Mouse (Mus musculus): Measurements from ENCODE around the gene Cfap97d2. TPM values are rescaled to one million over a fixed set of nuclear protein-coding genes. Genes with fewer than 3 reads are reported as not detected.

The Cfap97d2 gene
- total RNA-seq, 2 experiments from 2014 or later: not detected

DNA sequence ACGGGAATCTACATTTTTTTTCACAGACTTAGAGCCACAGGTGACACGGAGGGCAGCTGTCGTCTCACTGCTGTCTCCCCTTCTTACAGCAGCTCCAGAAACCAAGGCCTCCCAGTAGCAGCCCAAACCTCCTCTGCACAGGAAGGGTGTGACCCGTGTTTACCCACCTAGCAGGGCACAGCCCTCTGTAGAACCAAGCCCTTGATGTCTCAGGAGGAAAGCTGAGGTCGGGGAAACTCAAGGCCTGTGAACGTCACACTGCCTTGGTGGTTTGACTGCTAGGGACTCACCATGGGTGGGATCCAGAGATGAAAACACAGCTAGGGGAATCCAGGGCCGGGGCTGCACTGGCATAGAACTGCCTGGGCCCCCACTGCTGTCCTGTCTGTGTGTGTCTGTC lies 19.3 kb upstream of the Cfap97d2 start:
- DNase-seq (ENCODE audit: low spot score in 2 of 2): no peak

DNA sequence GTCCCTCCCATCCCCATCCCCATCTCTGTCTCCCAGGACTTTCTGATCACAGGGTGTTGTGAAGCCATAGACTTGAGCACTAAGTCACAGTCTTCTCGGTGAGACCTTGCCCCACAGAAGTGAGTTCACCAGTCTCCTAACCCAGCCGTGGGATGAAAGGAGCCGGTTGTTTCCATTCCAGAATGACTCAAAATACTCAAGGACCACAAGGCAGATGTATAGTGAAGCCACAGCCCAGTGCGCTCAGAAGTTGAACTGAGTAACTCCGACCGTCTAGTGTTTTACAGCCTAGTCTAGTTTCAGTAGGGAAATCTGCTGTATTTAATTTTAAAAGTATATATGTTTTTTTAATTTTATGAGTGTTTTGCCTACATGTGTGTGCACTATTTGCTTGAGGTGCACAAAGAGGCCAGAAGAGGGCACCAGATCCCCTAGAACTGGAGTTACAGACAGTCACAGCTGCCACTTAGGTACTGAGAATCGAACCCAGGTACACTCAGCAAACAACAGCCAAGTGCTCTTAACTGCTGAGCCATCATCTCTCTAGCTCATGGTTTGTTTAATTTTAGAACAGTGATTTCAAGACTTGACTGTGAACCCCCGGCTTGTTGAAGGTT lies 18.5 kb upstream of the Cfap97d2 start:
- DNase-seq (ENCODE audit: low spot score in 2 of 2): no peak

DNA sequence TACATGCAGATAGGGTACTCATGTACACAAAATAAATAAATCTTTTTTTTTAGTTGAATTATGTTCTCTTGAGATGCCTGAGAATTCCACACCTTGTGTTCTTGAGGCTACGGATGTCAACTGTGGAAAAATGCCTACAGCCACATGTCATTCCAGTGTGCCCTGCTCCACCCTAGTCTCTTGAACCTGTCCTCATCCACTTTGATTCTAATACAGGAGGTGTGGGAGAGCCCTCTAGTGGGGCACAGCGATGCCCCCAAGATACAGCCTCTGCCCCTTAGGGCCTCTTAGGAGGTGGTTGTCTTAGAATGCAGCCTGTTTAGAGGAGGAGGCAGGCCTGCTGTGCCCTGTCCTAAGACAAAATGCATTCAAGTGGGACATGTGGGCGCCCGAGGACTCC lies 17.7 kb upstream of the Cfap97d2 start:
- no peak for DNase-seq (ENCODE audit: low spot score in 2 of 2)

DNA sequence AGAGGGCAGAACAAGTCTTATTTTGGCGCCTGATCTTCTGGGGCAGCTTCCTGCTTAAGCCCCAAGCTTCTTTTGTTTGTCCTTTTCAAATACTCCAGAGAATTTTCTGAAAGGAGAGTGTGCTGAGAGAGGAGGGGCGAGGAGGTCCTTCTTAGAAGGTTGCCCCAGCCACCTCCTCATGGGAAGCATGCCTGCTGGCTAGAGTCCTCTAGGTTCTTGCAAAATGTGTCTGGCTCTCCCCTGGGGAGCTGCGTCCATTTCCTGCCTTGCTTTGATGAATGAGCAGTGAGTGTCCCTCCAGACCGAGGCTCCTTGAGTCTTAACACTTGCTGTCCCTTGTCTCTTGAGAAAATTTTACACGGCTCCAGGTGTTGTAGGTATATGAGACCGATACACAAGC lies 17.2 kb upstream of the Cfap97d2 start:
- DNase-seq (ENCODE audit: low spot score in 2 of 2): no peak

DNA sequence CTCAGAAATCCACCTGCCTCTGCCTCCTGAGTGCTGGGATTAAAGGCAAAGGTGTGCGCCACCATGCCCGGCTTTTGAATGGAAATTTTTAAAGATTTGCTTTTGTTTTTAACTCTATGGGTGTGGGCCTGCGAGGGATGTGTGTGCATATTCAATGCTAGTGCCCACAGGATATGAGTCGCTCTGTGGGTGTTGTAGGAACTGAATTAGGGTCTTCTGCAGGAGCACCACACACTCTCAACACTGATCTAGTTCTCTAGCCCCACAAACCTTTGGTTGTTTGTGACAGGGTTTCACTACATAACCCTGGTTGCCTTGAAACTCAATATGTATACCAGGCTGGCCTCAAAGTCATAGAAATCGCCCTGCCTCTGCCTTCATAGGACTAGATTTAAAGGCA lies 16.4 kb upstream of the Cfap97d2 start:
- DNase-seq (ENCODE audit: low spot score in 2 of 2): no peak

DNA sequence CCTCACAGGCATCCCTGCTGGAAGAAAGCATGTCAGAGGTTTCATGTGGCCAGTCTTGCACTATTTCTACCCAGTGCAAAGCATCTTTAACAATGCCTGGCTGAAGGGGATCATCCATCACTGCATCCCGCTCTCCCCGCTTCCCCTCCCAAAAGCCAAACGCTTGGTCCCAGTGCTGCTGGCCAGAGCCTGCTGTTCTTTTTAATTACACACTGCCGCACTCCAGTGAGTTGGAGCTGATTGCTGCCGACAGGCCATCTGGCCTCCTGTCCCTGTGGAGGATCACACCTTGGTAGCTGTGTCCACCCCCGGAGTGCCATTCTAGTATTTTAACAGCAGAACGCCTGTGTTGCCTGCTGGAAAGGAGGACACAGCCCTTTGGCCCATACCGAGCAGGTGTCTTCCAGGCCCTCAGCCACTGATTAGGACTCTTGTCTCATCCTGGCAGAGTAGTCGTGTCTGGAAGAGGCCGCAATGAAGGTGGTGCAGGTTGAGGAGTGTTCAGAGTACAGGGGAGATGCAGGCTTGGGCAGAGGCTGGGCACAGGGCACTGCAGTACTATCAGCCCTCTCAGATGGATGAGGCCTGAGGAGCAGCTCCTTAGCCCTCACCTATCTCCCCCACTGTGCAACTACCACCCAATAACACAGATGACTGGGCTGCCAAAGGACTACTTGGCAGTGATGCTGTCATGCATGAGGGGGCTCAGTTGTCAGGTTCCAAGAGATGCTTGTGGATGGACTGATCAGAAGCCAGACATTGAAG lies 13.2 kb upstream of the Cfap97d2 start:
- no peak for DNase-seq (ENCODE audit: low spot score in 2 of 2)

DNA sequence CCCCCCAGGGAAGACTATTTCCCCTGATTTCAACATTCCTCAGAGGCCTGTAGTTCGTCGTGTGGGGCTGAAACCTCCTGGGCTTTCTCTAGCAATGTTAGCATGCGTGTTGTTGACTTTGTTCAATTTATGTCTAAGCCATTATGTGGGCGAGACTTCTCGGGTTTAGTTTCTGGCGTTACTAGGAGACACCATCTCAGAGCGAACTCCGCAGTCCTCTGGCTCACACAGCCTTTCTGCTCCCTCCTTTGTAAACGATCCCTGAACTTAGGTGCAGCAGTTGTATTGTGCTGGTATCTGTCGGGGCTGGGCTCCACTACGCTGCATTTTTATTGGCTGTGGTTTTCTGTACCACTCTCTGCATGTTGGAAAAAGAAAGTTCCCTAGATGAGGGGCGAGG lies 11.0 kb upstream of the Cfap97d2 start:
- no peak for DNase-seq (ENCODE audit: low spot score in 2 of 2)

DNA sequence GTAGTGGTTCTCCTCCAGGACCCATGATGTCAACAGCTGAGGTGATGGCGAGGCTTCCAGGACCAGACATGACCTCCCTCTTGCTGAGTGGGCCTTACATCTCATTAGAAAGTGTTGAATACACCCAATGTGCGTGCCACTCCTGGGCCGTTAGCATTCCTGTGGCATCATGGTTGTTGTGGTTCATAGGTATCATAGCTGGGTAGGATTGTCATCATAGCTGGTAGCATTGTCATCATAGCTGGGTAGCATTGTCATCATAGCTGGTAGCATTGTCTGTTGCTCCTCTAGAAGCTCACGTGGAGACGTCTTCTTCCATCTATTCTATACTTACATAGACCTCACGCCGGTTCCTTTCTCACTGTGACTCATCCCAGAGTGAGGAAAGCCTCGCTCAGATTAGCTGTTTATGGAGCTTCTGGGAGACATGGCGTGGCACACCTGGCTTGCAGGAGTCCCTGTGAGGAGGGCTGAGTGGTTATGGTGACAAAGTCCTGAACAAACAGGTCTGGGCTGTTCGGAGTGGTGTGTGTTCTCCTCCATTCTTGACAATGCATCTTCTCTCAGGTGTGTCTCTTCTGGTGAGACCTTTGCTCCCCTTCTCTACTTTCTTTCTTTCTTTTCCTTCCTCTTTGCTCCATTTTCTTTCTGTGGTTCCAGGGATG lies 10.4 kb upstream of the Cfap97d2 start:
- DNase-seq (ENCODE audit: low spot score in 2 of 2): no peak

DNA sequence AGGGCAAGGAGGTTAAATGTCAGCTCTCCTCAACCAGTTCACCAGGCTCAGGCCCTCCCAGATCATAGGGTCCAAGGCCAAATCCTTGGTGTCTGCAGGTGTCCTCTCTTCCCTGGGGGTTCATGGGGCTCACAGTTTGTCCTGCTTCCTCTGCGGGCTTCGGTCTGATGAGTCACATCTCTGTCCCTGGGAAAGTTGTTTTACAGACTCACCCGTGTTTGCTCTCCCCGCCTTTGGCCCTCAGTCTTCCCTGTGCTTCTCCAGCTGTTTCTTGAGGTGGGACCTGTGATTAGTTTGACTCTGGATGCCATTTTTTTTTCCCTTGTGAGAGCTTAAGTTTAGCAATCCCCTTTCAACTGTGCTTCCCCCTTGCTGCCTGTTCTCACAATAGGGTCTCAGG lies 9.5 kb upstream of the Cfap97d2 start:
- DNase-seq (ENCODE audit: low spot score in 2 of 2): no peak

DNA sequence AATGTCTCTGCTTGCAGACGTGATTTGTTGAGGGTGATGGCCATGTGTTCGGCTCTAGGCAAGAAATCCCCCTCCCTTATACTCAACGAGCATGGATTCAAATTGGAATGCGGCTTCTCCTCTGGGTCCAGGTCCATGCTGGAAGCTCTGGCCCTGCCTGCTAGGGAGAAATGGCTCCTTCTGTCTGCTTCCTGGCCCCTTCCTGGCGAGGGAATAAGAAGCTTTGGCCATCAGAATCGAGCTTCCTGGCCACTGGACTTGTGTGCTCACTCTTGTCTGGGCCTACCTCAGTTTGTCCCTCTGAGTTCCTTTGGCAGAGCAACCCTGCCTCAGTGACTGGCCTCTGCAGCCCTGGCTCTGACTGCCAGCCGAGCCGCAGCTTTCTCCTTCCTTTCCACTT lies 8.5 kb upstream of the Cfap97d2 start:
- no peak for DNase-seq (ENCODE audit: low spot score in 2 of 2)

DNA sequence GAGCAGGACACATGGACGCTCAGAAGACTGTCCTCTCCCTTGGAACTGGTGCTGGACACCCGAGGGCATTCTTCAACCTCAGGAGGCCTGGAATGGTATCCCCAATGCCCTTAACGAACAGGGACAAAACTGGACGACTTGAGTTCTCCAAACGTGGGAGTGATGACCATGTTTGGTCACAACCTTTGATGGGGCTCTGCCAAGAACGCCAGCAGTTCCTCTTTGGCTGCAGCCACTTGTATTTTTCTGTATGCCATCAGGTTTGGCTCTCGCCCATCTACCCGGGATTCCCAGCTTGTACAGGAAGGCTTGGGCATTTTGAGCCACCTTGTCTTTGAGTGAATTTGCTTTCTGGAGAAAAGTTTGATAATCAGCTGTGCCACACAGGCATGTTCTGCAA lies 8.0 kb upstream of the Cfap97d2 start:
- no peak for DNase-seq (ENCODE audit: low spot score in 2 of 2)

DNA sequence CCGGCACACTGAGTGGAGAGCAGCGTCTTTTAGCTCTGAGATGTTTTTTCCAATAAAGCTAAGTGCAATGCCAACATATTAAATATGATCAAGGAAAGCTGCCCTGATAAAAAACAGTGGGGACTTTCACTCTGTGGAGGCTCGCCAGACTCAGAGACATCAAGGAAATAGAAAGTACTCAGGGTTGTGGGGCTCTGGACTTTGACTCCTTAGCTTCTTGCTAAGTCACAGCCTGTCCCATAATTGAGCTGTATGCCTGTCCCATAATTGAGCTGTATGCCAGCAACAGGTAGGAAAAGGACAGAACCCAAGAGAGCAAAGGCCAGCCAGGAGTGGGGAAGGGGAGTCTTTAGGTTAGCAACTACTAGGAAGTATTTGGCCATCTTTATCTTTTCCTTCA lies 7.4 kb upstream of the Cfap97d2 start:
- DNase-seq (ENCODE audit: low spot score in 2 of 2): no peak

DNA sequence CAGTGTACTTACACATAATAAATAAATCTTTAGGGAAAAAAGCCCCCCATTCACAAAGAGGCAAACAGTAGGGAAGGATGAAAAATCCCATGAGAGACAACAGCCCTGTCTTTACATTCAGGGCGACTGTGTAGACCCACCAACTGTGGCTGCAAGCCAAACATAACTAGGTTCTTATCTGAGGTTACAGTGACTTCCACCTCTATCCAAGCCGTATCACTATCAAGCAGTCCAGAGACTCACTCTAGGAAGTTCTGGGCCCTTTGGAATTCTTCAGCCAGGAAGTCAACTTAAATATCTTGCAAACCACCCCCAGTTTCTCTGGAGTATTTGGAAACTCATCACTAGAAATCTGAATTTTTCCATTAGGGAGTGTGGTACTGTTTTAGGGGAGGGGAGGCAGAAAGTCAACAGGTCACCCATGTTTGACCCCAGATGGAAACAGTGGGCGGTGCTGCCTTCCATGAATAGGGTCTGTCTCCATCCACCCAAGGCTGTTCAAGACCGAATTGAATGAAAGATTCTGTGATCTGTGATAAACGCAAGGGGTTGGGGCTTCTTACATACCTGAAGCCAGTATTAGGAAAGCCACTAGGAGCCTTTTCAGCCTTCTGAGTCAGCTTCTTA lies 6.3 kb upstream of the Cfap97d2 start:
- no peak for DNase-seq (ENCODE audit: low spot score in 2 of 2)

DNA sequence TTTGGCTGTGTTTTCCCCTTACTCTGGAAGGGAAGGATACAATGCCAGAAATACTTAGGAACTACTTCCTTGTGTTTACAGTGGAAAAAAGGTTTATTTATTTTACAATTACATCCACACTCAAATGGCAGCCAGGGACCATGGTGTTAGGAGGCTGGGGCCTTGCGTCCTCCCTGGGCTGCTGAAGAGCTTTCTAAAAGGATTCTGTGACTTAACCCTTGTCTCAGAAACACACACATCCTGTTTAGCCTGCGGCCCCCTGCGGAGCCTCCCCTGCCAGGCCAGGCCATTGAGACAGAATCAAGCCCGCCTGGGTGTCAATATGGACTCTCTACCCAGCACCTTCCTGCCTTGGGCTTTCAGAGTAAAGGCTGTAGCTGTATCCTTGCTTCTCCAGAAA lies 2.9 kb upstream of the Cfap97d2 start:
- DNase-seq (ENCODE audit: low spot score in 2 of 2): no peak

DNA sequence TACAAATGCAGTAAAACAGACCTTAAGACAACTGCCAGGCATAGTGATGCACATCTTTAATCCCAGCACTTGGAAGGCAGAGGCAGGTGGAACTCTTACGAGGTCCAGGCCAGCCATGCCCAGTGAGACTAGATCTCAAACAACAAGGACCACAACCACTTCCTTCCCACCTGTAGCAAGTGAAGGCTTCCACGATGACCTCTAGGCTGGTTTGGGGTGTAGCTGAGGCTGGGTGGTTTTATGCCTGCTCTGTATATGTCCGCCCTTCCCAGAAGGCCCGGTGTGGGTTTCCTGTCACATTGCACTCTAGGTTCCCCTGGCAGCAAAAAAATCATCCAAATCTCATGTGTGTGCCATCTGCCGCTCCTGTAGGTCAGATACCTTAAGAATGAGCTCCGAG lies 1.9 kb upstream of the Cfap97d2 start:
- DNase-seq (ENCODE audit: low spot score in 2 of 2): no peak

DNA sequence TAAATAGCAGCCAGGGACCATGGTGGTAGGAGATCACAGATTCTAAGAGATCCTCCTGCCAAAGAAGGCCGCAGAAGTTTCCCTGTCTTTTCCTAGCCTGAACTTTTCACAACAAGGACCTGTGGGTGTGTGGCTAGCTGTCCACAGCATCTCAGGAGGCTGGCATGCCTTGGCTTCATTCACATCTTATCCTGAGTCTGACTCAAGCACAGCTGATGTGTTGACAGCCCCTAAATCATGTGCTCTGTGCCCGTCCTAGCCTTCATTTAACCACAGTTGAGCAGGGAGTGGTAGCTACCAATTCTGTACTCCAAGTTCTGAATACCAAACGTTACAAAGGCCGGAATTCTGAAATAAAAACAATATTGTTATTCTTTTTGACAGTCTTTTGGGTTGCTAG lies 1.4 kb upstream of the Cfap97d2 start:
- DNase-seq (ENCODE audit: low spot score in 2 of 2): no peak

DNA sequence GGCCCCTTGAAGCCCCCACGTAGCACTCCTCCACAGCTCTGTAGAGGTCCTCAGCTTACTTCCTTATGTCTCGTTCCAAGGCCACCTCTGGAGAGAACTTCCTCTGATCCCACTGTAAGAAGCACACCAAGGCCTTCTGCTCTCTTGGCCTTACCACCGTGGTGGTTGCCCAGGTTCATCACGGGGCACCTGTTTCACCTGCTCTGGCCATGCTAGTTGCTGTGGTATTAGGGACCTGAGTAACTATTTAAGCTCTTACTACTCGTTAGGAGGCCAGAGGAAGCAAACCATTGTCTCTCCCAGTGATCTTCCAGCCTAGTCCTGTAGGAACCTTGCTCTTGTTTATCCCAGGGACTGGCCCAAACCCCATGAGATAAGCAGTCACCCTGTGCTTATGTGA lies 1.2 kb downstream of the Cfap97d2 start:
- DNase-seq (ENCODE audit: low spot score in 2 of 2): no peak

DNA sequence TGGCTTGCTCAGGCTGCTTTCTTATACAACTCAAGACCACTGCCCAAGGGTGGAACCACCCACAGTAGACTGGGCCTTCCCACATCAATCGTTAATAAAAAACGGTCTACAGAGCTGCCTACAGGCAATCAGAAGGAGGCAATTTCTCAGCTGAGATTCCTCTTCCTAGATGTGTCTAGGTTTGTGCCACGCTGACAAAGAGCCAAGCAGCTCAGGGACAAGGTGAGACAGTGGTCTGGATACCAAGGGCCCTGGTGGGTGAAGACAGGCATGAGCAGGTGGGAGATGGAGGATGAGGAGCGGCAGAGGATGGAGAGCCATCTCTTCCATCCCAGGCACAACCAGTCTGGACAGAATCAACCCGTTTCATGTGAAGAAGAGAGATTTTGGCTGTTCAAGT lies 2.8 kb downstream of the Cfap97d2 start:
- DNase-seq (ENCODE audit: low spot score in 2 of 2): no peak

DNA sequence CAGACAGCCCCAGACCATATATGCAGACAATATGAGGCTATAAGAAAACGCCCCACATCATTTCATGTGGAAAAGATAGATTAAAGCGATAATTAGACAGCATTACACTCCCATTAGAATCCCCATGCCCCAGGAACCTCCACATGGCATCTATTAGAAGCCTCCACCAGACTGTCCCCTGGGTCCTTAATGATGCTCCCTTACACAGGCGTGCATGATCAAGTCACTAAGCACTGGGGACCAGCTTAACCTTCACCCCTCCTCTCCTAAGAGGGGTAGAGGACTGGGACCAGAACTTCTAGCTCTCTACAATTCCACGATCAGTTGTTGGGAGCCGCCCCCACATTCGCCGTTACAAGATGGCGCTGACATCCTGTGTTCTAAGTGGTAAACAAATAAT lies 13.3 kb downstream of the Cfap97d2 start:
- DNase-seq (ENCODE audit: low spot score in 2 of 2): no peak

DNA sequence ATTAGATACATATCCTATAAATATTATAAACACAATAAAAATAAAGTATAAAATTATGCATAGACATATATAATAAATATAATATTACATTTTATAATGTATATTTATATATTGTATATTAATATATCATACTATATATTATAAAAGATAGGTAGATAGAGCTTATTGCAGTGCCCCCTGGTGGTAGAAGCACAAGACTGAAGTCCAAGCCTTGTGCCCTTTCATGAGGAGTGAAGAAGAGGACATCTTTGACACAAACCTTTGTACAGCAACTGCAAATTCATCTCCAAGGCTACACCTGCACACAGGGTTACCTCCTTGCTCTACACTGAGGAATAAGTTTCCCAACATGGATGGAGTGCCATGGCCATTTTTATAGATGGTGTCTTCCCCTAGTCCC lies 20.0 kb downstream of the Cfap97d2 start:
- DNase-seq (ENCODE audit: low spot score in 2 of 2): peak; percentile 30 to 48

DNA sequence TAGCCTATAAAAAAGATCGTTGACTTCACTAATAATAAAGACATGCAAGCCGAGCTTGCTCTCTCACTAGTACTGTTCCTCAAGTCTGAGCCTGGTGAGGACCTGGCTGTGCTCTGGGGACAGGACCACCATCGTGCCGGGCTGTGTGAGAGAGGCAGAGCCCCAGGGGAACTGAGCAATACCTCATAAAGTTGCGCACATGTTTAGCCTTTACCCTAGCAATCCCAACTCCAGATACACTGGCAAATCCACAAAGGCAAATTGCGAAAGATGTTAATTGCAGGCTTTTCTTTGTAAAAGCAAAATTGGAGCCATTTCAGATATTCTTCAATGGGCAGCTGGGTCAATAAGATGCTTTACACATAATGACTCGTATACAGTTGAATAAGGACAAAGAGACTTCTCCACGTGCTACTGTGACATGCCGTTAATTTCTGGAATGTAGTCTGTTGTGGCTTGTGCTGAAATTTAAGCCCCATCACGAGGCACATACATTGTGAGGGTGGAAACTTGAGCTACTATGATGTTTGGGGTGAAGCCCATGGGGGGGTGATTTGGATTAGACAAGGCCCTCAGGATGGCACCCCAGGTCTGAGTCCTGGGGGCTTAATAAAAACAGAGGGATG lies 21.9 kb downstream of the Cfap97d2 start:
- DNase-seq (ENCODE audit: low spot score in 2 of 2): no peak

DNA sequence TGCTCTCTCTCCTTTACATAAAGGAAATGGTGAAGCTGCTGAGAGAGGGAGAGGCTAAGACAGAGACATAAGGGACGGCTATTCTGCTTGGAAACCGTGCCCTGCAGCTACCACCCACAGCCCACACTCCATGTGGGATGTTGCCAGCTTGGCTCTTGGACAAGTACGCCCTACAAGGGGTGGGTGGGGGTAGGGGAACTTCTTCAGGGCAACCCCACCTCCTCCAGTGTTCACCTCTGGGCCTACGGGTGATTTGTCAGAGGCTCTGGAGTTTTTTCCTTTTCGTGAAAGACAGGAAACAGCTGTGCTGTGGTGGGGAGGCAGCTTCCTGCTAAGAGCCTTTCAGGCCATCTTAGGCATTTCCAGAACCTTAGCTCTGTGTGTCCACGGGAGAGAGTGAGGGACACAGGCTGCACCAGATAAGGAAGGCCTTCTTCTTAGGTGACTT lies 34.7 kb downstream of the Cfap97d2 start:
- DNase-seq (ENCODE audit: low spot score in 2 of 2): no peak
